Mouse (Mus musculus) lung, adult 18-20 months (tissue): ENCODE data around the gene Cbx2.

Experiments used
- DNase-seq, 2 experiments: peaks; one replicate each; pipeline ENCODE4 v3.0.0; 2022; ENCODE audit warnings: mixed read lengths in 2 of 2

The Cbx2 gene

DNA sequence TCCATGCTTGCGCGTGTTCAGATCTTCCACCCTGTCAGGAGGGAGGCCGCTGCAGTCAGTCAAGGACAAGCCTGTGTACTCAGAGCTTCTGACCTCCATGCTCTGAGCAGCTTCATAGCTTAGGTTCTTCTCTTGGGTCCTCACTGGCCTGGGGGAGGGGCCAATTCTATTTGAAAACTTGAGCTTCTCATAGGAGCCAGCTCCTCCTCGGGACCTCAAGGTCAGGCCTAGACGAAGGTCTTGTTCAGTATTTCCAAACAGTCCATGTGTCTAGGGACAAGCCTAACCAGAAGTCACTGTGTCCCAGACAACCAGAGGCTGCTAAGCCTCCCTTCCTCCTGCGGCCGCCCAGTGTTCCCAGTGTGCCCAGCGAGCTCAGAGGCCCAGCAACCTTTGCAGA is 44.1 kb downstream of the Cbx2 start:
- DNase-seq = no peak

DNA sequence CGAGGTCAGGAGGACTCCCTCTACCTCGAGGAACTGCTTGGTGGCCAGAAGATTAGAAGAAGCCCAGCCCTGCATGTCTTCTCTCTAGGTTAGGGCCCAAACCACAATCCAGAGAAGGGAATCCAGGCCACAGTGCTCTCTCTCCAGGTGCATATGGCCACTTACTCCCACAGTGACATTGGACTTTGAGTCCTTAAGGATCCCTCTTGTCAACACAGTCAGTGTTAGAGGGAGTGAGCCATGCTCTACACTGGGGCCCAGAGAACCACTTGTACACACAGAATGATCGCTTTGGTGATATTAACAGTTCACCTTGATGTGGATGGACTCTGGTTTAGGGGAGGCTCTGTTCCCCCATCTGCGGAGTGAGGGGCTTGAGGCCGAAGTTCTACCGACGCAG is 49.5 kb downstream of the Cbx2 start:
- DNase-seq = no peak

DNA sequence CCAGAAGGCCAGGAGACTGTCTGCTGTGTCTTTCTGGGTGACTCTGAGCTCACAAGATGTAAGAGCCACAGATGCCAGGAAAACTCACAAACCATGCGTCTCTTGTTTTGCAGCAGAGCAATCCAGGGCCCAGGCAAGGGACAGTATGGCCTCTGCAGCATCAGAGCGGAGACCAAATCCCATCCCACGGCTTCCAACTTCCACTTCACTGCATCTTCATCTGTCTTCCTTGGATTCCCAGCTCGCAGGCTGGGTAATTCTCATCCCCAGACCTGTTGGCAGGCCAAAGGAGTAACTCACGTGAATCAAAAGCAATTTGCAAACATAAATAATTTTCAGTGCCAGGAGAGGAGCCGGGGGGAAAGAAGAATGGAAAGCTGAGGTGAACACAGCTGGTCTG is 50.2 kb downstream of the Cbx2 start:
- no peak for DNase-seq

DNA sequence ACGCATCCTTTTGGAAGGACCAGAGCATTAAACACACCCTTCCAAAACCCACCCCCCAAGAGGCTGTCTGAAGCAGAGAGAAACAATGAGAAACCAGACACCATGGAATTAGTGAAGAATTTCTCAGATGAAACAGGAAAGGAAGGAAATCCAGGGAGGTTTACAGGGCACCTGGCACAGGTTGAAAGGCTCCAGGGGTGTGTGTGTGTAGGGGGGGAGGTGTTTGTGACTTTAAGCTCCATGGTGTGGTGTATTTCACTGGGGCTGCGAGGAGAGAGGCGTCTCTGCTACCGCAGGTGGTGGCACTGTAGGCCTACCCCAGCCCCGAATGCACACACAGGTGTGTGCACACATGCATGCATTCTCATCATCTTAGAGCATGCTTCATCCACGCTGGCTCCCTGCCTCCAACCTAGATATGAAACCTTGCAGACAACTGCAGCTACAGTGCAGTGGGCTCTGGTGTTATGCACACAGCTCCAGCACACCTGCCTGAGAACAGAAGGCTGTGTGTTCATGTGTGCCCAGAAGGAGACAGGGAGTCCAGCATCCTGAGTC is 51.2 kb downstream of the Cbx2 start:
- no peak for DNase-seq

DNA sequence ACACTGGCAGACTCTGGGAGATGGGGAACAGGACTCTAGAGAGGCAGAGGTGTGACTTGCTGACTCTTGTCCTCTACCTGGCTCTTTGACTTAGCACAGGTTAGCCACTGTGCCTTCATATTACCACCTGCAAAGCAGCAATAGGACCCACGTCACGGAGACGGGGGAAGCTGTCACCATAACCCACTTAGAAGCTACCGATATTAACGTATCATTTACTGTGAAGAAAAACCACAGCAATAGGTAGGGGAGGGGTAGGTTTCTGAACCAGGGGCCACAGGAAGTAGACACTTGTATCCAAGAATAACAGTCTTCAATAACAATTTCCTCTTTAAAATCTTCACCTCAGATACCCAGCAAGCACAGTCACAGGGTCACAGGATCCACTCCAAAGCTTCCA is 53.0 kb downstream of the Cbx2 start:
- DNase-seq = no peak

DNA sequence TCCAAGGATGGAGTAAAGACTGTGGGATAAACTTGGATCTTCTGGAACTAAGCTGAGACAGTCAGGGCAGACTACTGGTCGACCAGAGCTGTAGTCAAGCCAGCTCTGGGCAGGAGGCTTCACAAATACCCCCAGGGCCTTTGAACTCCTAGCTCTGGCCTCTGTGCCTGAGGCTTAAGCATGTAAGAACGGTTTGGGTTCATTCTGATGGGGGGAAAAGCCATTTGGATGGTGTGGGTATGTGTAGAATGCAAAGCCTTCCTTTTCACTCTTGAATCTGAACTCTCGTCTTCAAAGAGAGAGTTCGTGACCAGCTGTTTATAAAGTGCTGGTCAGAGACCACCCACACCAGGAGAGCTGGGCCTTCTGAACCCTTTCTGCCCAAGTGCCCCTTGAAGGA is 55.0 kb downstream of the Cbx2 start:
- no peak for DNase-seq

DNA sequence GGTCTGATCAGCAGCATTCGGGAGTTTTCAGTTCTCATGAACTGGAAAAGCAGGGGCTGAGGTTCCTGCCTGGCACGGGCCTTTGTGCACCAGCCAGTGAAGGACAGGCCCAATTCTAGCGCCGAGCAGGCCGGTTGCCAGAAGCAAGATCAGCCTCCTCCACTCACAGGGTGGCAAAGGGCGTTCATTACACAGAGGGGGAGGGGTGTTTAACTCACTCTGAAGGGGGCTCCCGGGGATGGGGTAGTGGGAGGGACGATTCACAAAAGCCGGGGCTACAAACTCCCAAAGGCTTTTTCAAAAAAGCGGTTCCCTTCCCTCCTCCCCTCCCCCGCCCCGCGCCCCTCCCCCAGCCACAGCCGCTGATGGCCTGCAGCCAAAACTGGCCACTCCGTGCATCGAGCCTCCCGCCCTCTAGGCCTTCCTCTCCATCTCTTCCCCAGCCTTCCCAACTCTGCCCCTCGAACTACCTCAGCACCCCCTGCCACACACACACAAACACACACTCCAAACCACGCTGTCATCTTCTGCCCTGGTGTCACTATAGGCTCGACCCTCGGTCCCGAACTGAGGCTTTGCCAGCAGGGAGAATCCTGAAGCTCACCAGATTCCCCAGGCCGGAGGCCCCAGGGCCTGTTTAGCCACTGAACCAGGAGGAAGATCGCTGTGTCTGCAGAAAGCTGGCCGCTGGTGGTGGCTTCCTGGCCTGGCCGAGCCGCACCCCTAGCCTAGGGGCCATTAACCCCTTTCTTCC is 56.1 kb downstream of the Cbx2 start:
- peak; percentile 59 to 68 for DNase-seq

DNA sequence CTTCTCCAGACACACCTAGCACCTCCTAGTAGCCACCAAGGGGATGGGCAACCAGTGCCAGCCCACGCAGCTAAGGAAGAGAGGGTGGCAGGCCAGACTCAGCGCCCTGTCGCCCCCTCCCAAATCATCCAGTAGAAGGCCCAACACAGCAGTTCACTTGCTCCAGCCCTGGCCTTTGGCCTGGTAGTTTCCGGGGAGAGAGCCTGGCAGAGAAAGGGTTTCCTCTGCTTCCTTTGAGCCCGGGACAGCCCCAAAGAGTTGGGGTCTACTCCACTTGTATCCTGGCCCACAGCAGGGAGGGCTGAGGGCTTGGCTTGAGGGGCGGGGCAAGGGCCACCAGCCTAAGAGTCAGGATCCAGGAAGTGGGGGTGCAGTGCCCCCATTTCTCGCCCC is 56.7 kb downstream of the Cbx2 start:
- DNase-seq = no peak

DNA sequence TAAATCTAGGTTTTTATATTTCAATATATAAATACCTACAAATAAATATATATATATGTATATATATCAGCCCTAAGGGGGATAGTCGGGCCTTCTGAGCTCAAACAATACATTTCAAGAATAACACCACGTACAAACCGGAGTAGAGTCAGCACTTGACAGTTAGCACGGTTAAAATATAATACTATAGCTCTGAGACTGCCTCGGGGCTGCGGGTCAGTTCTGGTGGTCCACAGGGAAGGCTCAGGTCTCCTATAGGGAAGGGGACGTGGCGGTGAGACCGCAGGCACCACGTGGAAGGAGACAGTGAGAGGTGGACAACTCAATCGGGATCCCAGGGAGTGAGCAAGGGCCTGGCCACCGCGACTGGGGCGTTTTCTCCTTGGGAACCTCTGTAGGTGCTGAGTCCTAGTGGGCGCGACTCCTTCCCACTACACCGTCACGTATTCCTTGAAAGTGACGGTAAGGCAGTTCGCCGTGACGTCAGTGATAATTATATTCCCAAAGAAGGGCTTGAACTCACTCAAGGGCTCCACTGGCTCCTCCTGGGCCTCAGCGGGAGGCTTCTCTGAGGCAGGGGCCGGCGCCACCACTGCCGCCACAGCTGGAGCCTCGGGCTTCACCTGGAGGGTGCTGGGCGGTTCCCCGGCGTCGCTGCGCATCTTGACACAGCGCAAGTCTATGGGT is 57.8 kb downstream of the Cbx2 start:
- DNase-seq = no peak
